Mouse (Mus musculus) liver, embryonic 13.5 days (tissue): ENCODE data around the gene Ptprd. TPM values are rescaled to one million over a fixed set of nuclear protein-coding genes. Genes with fewer than 3 reads are reported as not detected.

Experiments used
- ATAC-seq: fragments of 200-750 bp; cut with Nextera tagmentation; 2 replicates; pipeline ENCODE4 v1.8.0; 2017; ENCODE audit warnings: low read depth, mild to moderate bottlenecking, moderate number of reproducible peaks, moderate library complexity
- DNase-seq: peaks from one replicate; pipeline ENCODE4 v3.0.0; 2022
- H3K27ac ChIP-seq: fragments of 300-500 bp; sonication (generic); 2 replicates; pipeline ENCODE4 v1.5.1; 2015; ENCODE audit warnings: moderate library complexity, mild to moderate bottlenecking, inconsistent platforms
- H3K27me3 ChIP-seq: fragments of 300-500 bp; sonication (generic); 2 replicates; pipeline ENCODE4 v1.6.1; 2015; ENCODE audit warnings: mild to moderate bottlenecking, inconsistent platforms
- H3K36me3 ChIP-seq: fragments of 300-500 bp; sonication (generic); 2 replicates; pipeline ENCODE4 v1.6.1; 2015; ENCODE audit warnings: mild to moderate bottlenecking, inconsistent platforms
- H3K4me1 ChIP-seq: fragments of 300-500 bp; sonication (generic); replicated peaks from 2 replicates; pipeline ENCODE4 v1.6.1; 2015; ENCODE audit warnings: inconsistent platforms
- H3K4me2 ChIP-seq: fragments of 300-500 bp; sonication (generic); 2 replicates; pipeline ENCODE4 v1.6.1; 2015; ENCODE audit warnings: inconsistent platforms, mild to moderate bottlenecking, moderate library complexity
- H3K4me3 ChIP-seq: fragments of 300-500 bp; sonication (generic); replicated peaks from 2 replicates; pipeline ENCODE4 v1.5.1; 2015; ENCODE audit warnings: mild to moderate bottlenecking, inconsistent platforms
- H3K9ac ChIP-seq: fragments of 300-500 bp; sonication (generic); 2 replicates; pipeline ENCODE4 v1.6.1; 2015; ENCODE audit warnings: mild to moderate bottlenecking, inconsistent platforms
- H3K9me3 ChIP-seq: fragments of 300-500 bp; sonication (generic); replicated peaks from 2 replicates; pipeline ENCODE4 v1.6.1; 2016; ENCODE audit warnings: inconsistent platforms
- WGBS: fragments of 180-500 bp; shearing (Covaris S2); methylation state at CpG from one replicate; pipeline ENCODE4 v1.1.7; 2015; ENCODE audit not compliant: insufficient replicate concordance; 5-methylcytosine and 5-hydroxymethylcytosine counted together
- polyA plus RNA-seq: library from polyadenylated mRNA; unstranded; fragments of >200 nt; fragmentation: Nextera tagmentation; extraction: Ambion mirVana; gene quantifications from 2 replicates; pipeline ENCODE4 v1.2.1, GENCODE M21; 2015

Gene Ptprd
- polyA plus RNA-seq, 1 experiment from 2014 or later: 1.8 TPM

- Histone ChIP-seq H3K4me3 (no peak overlapping the region), H3K9ac (no peak overlapping the region), H3K9me3 (no peaks in the 10 kb centered on the region), H3K27me3 (no peaks in the 10 kb centered on the region), H3K27ac (no peak overlapping the region), H3K4me1 (no peaks in the 10 kb centered on the region), H3K36me3 (no peaks in the 10 kb centered on the region), H3K4me2 (no peak overlapping the region)
- WGBS: 31% methylated on average over 2 of the region's 2 CpGs
- DNase-seq (no peak), ATAC-seq (no peak)
Observed at GRCm38 (mm10) chr4:76410053-76410452, 1801.7 kb downstream of the Ptprd start.

GRCm38 (mm10) chr4:76409159-76409558 lies 1802.6 kb downstream of the Ptprd start:
- WGBS: 66% methylated on average over 3 of the region's 3 CpGs
- no peaks in the 10 kb centered on the region for H3K9me3 ChIP-seq
- ATAC-seq: no peak
- H3K4me1 ChIP-seq: no peaks in the 10 kb centered on the region
- DNase-seq: no peak
- H3K9ac ChIP-seq: no peak overlapping the region
- H3K27ac ChIP-seq: no peak overlapping the region
- H3K36me3 ChIP-seq: no peaks in the 10 kb centered on the region
- H3K4me3 ChIP-seq: no peak overlapping the region
- no peaks in the 10 kb centered on the region for H3K27me3 ChIP-seq
- no peak overlapping the region for H3K4me2 ChIP-seq

GRCm38 (mm10) chr4:76405862-76406454 lies 1805.8 kb downstream of the Ptprd start:
- Histone ChIP-seq H3K9ac (no peak overlapping the region), H3K27me3 (no peaks in the 10 kb centered on the region), H3K36me3 (no peaks in the 10 kb centered on the region), H3K4me3 (no peak overlapping the region), H3K4me1 (no peaks in the 10 kb centered on the region), H3K27ac (no peak overlapping the region), H3K9me3 (no peaks in the 10 kb centered on the region), H3K4me2 (no peak overlapping the region)
- DNase-seq: no peak
- no peak for ATAC-seq
- 70% methylated on average over 5 of the region's 5 CpGs for WGBS

- no peak overlapping the region for H3K27ac ChIP-seq
- ATAC-seq: no peak
- no peaks in the 10 kb centered on the region for H3K9me3 ChIP-seq
- H3K27me3 ChIP-seq: no peaks in the 10 kb centered on the region
- H3K4me3 ChIP-seq: no peak overlapping the region
- no peak overlapping the region for H3K9ac ChIP-seq
- H3K36me3 ChIP-seq: no peaks in the 10 kb centered on the region
- H3K4me2 ChIP-seq: no peak overlapping the region
- DNase-seq: no peak
- 75% methylated on average over 5 of the region's 5 CpGs for WGBS
- no peaks in the 10 kb centered on the region for H3K4me1 ChIP-seq
Observed at GRCm38 (mm10) chr4:76403219-76403618, 1808.5 kb downstream of the Ptprd start.

GRCm38 (mm10) chr4:76387887-76388286 lies 1823.9 kb downstream of the Ptprd start:
- 78% methylated on average over 5 of the region's 5 CpGs for WGBS
- no peak for ATAC-seq
- no peaks in the 10 kb centered on the region for H3K36me3 ChIP-seq
- no peak overlapping the region for H3K9ac ChIP-seq
- no peak overlapping the region for H3K4me3 ChIP-seq
- no peaks in the 10 kb centered on the region for H3K4me1 ChIP-seq
- no peak overlapping the region for H3K27ac ChIP-seq
- no peaks in the 10 kb centered on the region for H3K9me3 ChIP-seq
- no peaks in the 10 kb centered on the region for H3K27me3 ChIP-seq
- H3K4me2 ChIP-seq: no peak overlapping the region
- no peak for DNase-seq

- Histone ChIP-seq H3K36me3 (no peaks in the 10 kb centered on the region), H3K9ac (no peak overlapping the region), H3K27ac (no peak overlapping the region), H3K27me3 (no peaks in the 10 kb centered on the region), H3K9me3 (no peaks in the 10 kb centered on the region), H3K4me2 (no peak overlapping the region), H3K4me3 (no peak overlapping the region), H3K4me1 (no peaks in the 10 kb centered on the region)
- ATAC-seq (no peak), DNase-seq (no peak)
- WGBS: 65% methylated on average over 7 of the region's 7 CpGs
Observed at GRCm38 (mm10) chr4:76386978-76387824, 1824.6 kb downstream of the Ptprd start.

GRCm38 (mm10) chr4:76385818-76386217 lies 1825.9 kb downstream of the Ptprd start:
- ATAC-seq (no peak), DNase-seq (no peak)
- H3K9me3 ChIP-seq: no peaks in the 10 kb centered on the region
- H3K27me3 ChIP-seq: no peaks in the 10 kb centered on the region
- no peaks in the 10 kb centered on the region for H3K36me3 ChIP-seq
- WGBS: 75% methylated on average over 5 of the region's 5 CpGs
- no peak overlapping the region for H3K9ac ChIP-seq
- H3K27ac ChIP-seq: no peak overlapping the region
- H3K4me1 ChIP-seq: no peaks in the 10 kb centered on the region
- no peak overlapping the region for H3K4me3 ChIP-seq
- no peak overlapping the region for H3K4me2 ChIP-seq

- no peaks in the 10 kb centered on the region for H3K9me3 ChIP-seq
- H3K9ac ChIP-seq: no peak overlapping the region
- no peak overlapping the region for H3K27ac ChIP-seq
- no peak for DNase-seq
- H3K27me3 ChIP-seq: no peaks in the 10 kb centered on the region
- H3K36me3 ChIP-seq: no peaks in the 10 kb centered on the region
- no peaks in the 10 kb centered on the region for H3K4me1 ChIP-seq
- H3K4me2 ChIP-seq: no peak overlapping the region
- ATAC-seq: no peak
- H3K4me3 ChIP-seq: no peak overlapping the region
- 71% methylated on average over 6 of the region's 6 CpGs for WGBS
Observed at GRCm38 (mm10) chr4:76380312-76380917, 1831.3 kb downstream of the Ptprd start.

GRCm38 (mm10) chr4:76370041-76370880 lies 1841.5 kb downstream of the Ptprd start:
- WGBS: 58% methylated on average over 4 of the region's 4 CpGs
- H3K27ac ChIP-seq: no peak overlapping the region
- no peak for DNase-seq
- ATAC-seq: no peak
- H3K4me2 ChIP-seq: no peak overlapping the region
- no peaks in the 10 kb centered on the region for H3K9me3 ChIP-seq
- H3K27me3 ChIP-seq: no peaks in the 10 kb centered on the region
- H3K4me3 ChIP-seq: no peak overlapping the region
- H3K36me3 ChIP-seq: no peaks in the 10 kb centered on the region
- H3K4me1 ChIP-seq: no peaks in the 10 kb centered on the region
- no peak overlapping the region for H3K9ac ChIP-seq

- ATAC-seq (no peak), DNase-seq (no peak)
- H3K9ac ChIP-seq: no peak overlapping the region
- H3K27ac ChIP-seq: no peak overlapping the region
- no peaks in the 10 kb centered on the region for H3K4me1 ChIP-seq
- H3K27me3 ChIP-seq: no peaks in the 10 kb centered on the region
- no peak overlapping the region for H3K4me2 ChIP-seq
- H3K36me3 ChIP-seq: no peaks in the 10 kb centered on the region
- H3K4me3 ChIP-seq: no peak overlapping the region
- no peaks in the 10 kb centered on the region for H3K9me3 ChIP-seq
- 55% methylated on average over 3 of the region's 3 CpGs for WGBS
Observed at GRCm38 (mm10) chr4:76369101-76369500, 1842.7 kb downstream of the Ptprd start.

- Histone ChIP-seq H3K27ac (no peak overlapping the region), H3K4me2 (no peak overlapping the region)
- ATAC-seq: no peak
Observed at GRCm38 (mm10) chr4:76368291-76368690, 1843.5 kb downstream of the Ptprd start.

More at GRCm38 (mm10) chr4:76368291-76368690, 1843.5 kb downstream of the Ptprd start:
- Histone ChIP-seq H3K36me3 (no peaks in the 10 kb centered on the region), H3K9me3 (no peaks in the 10 kb centered on the region), H3K9ac (no peak overlapping the region), H3K4me3 (no peak overlapping the region), H3K4me1 (no peaks in the 10 kb centered on the region), H3K27me3 (no peaks in the 10 kb centered on the region)
- no peak for DNase-seq
- 55% methylated on average over 2 of the region's 2 CpGs for WGBS
